Mouse (Mus musculus) thymus, postnatal 0 days (tissue): ENCODE measurements around the gene 1700001J03Rik. TPM values are rescaled to one million over a fixed set of nuclear protein-coding genes. Genes with fewer than 3 reads are reported as not detected.
"Not testable (repeated sequence)": the region's sequence is repeated elsewhere in the genome, so short reads cannot be mapped to it uniquely, and the experiment has no call there.

Experiments used
- DNase-seq: peaks from one replicate; pipeline ENCODE4 v3.0.0-alpha.2; 2015; ENCODE audit warnings: low spot score
- polyA plus RNA-seq: library from polyadenylated mRNA; unstranded; fragments of >200 nt; fragmentation: Nextera tagmentation; extraction: Ambion mirVana; gene quantifications from 2 replicates; pipeline ENCODE4 v1.2.1, GENCODE M21; 2015

Gene 1700001J03Rik
- polyA plus RNA-seq, 1 experiment from 2014 or later, result not detected

DNA sequence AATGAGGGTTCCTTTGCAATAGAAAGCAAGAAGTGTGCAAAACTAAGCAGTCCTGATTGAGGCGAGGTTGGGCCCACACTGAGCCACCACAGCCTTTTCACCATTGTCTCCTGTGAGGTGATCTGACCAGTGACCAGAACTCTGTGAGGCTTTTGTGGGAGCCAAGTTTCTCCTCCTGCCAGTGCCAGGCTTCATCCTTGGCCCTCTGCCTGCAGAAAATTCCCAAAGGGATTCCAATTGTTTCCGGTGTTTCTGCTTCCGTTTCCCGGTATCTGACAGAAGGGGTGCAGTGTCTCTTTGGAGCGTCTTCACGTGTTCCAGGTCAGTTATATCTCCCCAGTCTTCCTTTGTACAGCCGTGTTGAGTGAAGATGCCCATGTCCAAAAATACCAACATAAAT is 3.6 kb upstream of the 1700001J03Rik start:
- no peak for DNase-seq

DNA sequence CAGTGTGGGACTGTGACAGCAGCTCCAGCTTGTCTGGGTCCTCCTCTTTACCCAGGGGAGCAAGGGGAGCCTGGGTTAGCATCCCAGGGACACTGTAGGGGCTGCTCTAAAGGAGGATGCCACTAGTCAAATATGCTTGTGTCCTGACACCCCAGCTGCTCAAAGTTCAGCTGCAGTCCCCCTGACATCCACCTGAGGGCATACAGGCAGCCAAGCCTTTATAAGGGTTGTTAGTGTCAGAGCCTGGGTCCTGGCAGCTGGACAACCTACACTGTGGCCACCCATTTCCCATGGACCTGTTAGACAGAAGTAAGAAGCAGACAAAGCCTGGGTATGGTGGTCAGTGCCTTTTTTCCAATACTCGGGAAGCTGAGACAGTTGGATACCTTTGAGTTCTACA is 3.0 kb upstream of the 1700001J03Rik start:
- DNase-seq, result no peak

DNA sequence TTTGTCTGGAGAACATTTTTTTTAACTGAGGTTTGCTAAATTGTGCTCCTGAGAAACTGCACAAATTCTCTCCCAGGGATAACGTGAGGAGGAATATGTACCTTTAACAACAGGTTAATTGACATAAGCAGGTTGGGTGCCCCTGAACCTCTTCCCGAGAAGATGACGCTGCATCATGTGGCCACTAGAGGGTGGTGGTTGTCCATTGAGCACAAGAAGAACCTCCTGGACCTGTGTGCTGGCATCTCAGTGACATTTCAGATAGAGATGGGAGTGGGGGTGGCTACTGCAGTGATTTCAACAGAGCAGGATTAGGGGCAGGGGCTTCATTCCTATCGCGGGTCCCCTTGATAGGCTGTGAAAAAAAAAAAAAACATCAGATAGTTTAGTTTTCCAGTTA is 2.3 kb upstream of the 1700001J03Rik start:
- peak; percentile 60 for DNase-seq

DNA sequence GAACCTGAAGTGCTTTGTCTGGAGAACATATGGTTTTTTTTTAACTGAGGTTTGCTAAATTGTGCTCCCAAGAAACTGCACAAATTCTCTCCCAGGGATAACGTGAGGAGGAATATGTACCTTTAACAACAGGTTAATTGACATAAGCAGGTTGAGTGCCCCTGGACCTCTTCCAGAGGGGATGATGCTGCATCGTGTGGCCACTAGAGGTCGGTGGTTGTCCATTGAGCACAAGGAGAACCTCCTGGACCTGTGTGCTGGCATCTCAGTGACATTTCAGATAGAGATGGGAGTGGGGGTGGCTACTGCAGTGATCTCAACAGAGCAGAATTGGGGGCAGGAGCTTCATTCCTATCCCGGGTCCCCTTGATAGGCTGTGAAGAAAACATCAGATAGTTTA is 12.4 kb downstream of the 1700001J03Rik start:
- not testable (repeated sequence) for DNase-seq

DNA sequence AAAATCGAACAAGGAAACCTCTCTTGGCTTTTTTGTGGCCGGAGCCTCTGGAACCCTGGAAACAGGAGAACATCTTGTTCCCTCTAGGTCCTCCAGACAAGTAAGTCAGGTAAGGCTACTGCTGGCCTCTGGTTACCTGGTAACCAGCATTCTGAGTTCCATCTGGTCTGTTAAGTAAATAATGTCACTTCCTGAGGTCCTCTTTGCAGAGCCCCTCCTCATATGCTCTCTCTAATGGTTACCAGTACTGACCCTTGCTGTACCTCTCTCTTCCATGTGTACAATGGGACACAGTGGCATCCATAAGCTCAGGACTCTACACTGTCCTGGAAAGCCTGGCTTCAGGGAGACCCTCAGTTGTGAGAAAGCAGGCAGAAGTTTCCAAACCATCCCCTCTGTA is 14.5 kb downstream of the 1700001J03Rik start, which contains the start of gene Gm6309:
Gm6309 (minus strand) TSS at position 101 of the 400 bp plus-strand sequence.
- DNase-seq, result not testable (repeated sequence)

DNA sequence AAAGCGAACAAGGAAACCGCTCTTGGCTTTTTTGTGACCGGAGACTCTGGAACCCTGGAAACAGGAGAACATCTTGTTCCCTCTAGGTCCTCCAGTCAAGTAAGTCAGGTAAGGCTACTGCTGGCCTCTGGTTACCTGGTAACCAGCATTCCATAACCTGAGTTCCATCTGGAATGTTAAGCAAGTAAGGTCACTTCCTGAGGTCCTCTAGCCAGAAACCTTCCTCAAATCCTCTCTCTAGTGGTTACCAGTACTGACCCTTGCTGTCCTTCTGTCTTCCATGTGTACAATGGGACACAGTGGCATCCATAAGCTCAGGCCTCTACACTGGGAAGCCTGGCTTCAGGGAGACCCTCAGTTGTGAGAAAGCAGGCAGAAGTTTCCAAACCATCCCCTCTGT is 24.7 kb downstream of the 1700001J03Rik start, which contains the start of gene Gm5565:
Gm5565 (minus strand) TSS at position 101 of the 400 bp plus-strand sequence.
- not testable (repeated sequence) for DNase-seq

DNA sequence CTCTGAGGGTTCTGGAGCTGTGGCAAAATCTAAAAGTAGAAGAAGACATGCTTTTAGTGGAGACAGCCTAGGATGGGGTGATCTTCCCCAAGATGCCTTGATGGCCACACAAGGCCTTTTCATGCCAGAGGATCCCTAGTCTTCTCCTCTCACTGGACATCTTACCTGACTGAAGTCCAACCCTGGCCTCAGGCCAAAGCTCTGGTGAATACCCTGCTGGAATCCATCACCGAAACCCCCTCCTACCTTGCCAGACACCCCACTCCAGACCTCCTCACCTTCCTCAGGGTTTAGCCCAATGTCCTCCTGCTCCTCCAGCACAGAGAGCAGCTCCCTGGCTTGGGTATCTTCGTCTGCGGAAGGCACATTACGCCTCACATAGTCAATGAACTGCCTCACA is 26.8 kb downstream of the 1700001J03Rik start:
- DNase-seq, result not testable (repeated sequence)

DNA sequence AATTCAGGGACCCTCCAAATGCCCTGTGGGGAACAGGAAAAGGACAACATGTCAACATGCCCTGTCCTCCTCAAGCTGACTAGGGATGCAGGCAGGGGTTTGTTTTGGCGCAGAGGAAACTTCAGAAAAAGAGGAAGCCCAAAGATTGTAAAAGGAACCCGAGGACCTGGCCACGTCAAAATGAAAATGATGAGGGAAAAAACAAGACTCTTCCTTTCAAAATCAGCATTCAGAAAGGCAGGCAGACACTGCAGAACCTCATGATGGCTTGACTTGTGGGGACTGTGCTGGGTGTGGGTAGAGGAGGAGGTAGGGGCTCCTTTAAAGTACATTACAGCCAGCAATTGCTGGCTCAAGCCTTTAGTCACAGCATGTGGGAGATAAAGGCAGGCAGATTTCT is 34.6 kb downstream of the 1700001J03Rik start:
- DNase-seq, result no peak

DNA sequence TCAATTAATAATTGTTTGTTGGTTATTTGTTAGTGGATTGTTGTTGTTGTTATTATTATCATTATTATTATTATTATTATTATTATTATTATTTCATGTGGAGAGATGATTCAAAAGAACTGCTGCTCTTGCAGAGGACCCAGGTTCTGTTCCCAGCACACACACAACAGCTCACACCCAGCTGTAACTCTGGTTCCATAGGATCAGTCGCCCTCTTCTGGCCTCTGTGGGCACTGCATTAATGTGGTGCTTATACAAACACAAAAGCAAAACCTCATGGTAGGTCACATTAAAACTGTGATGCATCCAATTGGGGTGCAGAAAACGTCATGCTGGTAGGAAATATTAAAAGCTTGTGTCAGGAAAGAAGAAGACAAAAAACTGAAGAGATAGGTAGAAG is 37.2 kb downstream of the 1700001J03Rik start:
- peak; percentile 30 for DNase-seq

Other genes starting within 250 kb of the 1700001J03Rik start
- gene Cyp3a25, start 175.7 kb downstream of the 1700001J03Rik start, polyA plus RNA-seq, result not detected in 2 replicates
- gene Cyp3a59, start 106.0 kb downstream of the 1700001J03Rik start, polyA plus RNA-seq, result not detected in 2 replicates
- not detected in 2 replicates for gene Gm5565, start 24.8 kb downstream of the 1700001J03Rik start, polyA plus RNA-seq
- not detected in 2 replicates for gene Gm6309, start 14.6 kb downstream of the 1700001J03Rik start, polyA plus RNA-seq
- 61.1 and 63.3 TPM in 2 replicates for gene Rnf6, start 36.3 kb upstream of the 1700001J03Rik start, polyA plus RNA-seq
- 15.6 and 16.3 TPM in 2 replicates for gene Cdk8, start 45.9 kb upstream of the 1700001J03Rik start, polyA plus RNA-seq
- gene Wasf3, start 199.7 kb upstream of the 1700001J03Rik start, polyA plus RNA-seq, result 0.29 and 0.35 TPM in 2 replicates